ENCODE assay signal across 13 mouse cellular contexts in the genomic region with DNA sequence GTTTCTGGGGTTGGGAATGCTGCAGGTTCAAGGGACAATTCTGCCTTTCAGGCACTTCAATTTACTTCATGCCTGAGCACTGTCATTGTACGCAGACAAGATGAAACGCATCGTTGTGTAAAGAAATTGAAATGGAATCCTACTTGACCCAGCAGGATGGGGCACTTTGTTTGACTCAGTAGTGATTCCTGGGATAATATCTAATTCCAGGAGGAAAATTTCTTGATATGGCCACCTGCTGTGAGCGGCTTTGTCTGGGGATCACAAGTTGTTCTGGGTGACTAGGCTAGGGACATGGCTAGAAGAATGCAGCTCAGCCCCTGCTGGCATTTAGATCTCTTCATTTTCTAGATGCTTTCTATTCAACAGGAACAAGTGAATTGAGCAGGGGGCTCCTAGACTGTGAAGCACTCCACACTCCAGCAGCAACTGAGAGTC.
DNase-seq lines count a peak whose midpoint lies in the region; ATAC-seq lines count a peak whose summit lies in the region.
"Had no signal": no experiment of that assay in that cellular context is flagged by ENCODE, and none has a peak within 500 bp of the region (broad histone marks: within the 10 kb centered on the region; RNA-seq: fewer than 3 reads in every experiment).

No protein-coding gene starts in this region.

- no peaks in the 10 kb centered on the region for H3K4me1 ChIP-seq in heart, embryonic 16.5 days (ENCODE audit: control insufficient read depth, insufficient read depth, low read length)
- peaks cover 9% of the 10 kb centered on the region for H3K4me1 ChIP-seq in forebrain, embryonic 12.5 days
- peaks cover 5% of the 10 kb centered on the region; the same call in 1 of the 2 replicates for H3K4me1 ChIP-seq in midbrain, embryonic 11.5 days (ENCODE audit: control insufficient read depth, insufficient read depth, low read length)
- H3K4me1 ChIP-seq in kidney, embryonic 14.5 days (ENCODE audit: control insufficient read depth, insufficient read depth, low read length) = no peaks in the 10 kb centered on the region
- H3K4me1 ChIP-seq: embryonic facial prominence, embryonic 12.5 days had no signal

- no peak overlapping the region for H3K9ac ChIP-seq in heart, embryonic 16.5 days (ENCODE audit: low read length)
- no peak overlapping the region for H3K9ac ChIP-seq in forebrain, embryonic 12.5 days
- H3K9ac ChIP-seq in midbrain, embryonic 11.5 days (ENCODE audit: low read length) = no peak overlapping the region
- H3K9ac ChIP-seq in kidney, embryonic 14.5 days (ENCODE audit: low read depth, low read length) = no peak overlapping the region
- H3K9ac ChIP-seq: embryonic facial prominence, embryonic 12.5 days had no signal

- no peak overlapping the region for H3K27ac ChIP-seq in heart, embryonic 16.5 days (ENCODE audit: low read length)
- H3K27ac ChIP-seq in forebrain, embryonic 12.5 days = 0 out of 2 replicates have a peak overlapping the region, but pooled peaks have one; percentile 14
- no peak overlapping the region for H3K27ac ChIP-seq in midbrain, embryonic 11.5 days (ENCODE audit: low read depth, low read length)
- H3K27ac ChIP-seq in kidney, embryonic 14.5 days (ENCODE audit: low read depth, low read length) = no peak overlapping the region
- H3K27ac ChIP-seq: embryonic facial prominence, embryonic 12.5 days had no signal

- ATAC-seq in heart, embryonic 16.5 days (replicated peaks; ENCODE audit: extremely low read depth, insufficient read depth, low FRiP score) = no peak
- peak; percentile 87 for ATAC-seq in forebrain, embryonic 12.5 days (ENCODE audit: low FRiP score)
- ATAC-seq in midbrain, embryonic 11.5 days (ENCODE audit: low FRiP score) = peak; percentile 96
- no peak for ATAC-seq in CD4-positive, CD25-positive, alpha-beta regulatory T cell, adult 4 months
- ATAC-seq in kidney, embryonic 14.5 days (ENCODE audit: low FRiP score, low TSS enrichment) = no peak
- ATAC-seq: intestine, embryonic 16.5 days; lung, postnatal 0 days had no signal

- H3K4me2 ChIP-seq in heart, embryonic 16.5 days (ENCODE audit: low read depth, low read length) = peak overlapping the region; percentile 23; the same call in 1 of the 2 replicates
- peak overlapping the region; percentile 32 for H3K4me2 ChIP-seq in forebrain, embryonic 12.5 days
- H3K4me2 ChIP-seq in midbrain, embryonic 11.5 days = no peak overlapping the region
- H3K4me2 ChIP-seq in kidney, embryonic 14.5 days (replicated peaks; ENCODE audit: low read depth, low read length) = no peak overlapping the region
- H3K4me2 ChIP-seq: embryonic facial prominence, embryonic 12.5 days had no signal

- no peak for DNase-seq in heart, postnatal 4 days
- peak; percentile 92 for DNase-seq in midbrain, embryonic 11.5 days (ENCODE audit: low spot score, missing footprints)
- no peak for DNase-seq in frontal cortex, postnatal 36 days (ENCODE audit: low spot score in 2 of 2)
- DNase-seq: adrenal gland, adult 8-10 months; kidney, postnatal 4 days; thymus, postnatal 14 days had no signal

- WGBS in heart, embryonic 16.5 days = 48% methylated on average over 4 of the region's 4 CpGs
- 4% methylated on average over 4 of the region's 4 CpGs for WGBS in forebrain, embryonic 12.5 days
- WGBS in midbrain, embryonic 11.5 days = 15% methylated on average over 4 of the region's 4 CpGs
- 61% methylated on average over 4 of the region's 4 CpGs for WGBS in kidney, embryonic 14.5 days

- H3K9me3 ChIP-seq in heart, embryonic 16.5 days (replicated peaks; ENCODE audit: control insufficient read depth, low read length) = no peaks in the 10 kb centered on the region
- H3K9me3 ChIP-seq in forebrain, embryonic 12.5 days = no peaks in the 10 kb centered on the region
- H3K9me3 ChIP-seq in midbrain, embryonic 11.5 days (ENCODE audit: control insufficient read depth, low read length) = no peaks in the 10 kb centered on the region
- no peaks in the 10 kb centered on the region for H3K9me3 ChIP-seq in kidney, embryonic 14.5 days (ENCODE audit: control insufficient read depth, low read length)
- H3K9me3 ChIP-seq: embryonic facial prominence, embryonic 12.5 days had no signal

- no peaks in the 10 kb centered on the region for H3K36me3 ChIP-seq in heart, embryonic 16.5 days (ENCODE audit: control insufficient read depth, insufficient read depth)
- no peaks in the 10 kb centered on the region for H3K36me3 ChIP-seq in forebrain, embryonic 12.5 days (replicated peaks)
- no peaks in the 10 kb centered on the region for H3K36me3 ChIP-seq in midbrain, embryonic 11.5 days (ENCODE audit: control insufficient read depth, insufficient read depth, low read length)
- H3K36me3 ChIP-seq in kidney, embryonic 14.5 days (ENCODE audit: control insufficient read depth, insufficient read depth, low read length) = no peaks in the 10 kb centered on the region
- H3K36me3 ChIP-seq: embryonic facial prominence, embryonic 12.5 days had no signal

- H3K4me3 ChIP-seq in heart, embryonic 16.5 days (ENCODE audit: low read length) = no peak overlapping the region
- H3K4me3 ChIP-seq in forebrain, embryonic 12.5 days (replicated peaks) = no peak overlapping the region
- no peak overlapping the region for H3K4me3 ChIP-seq in midbrain, embryonic 11.5 days (ENCODE audit: low read depth, low read length)
- no peak overlapping the region for H3K4me3 ChIP-seq in kidney, embryonic 14.5 days (ENCODE audit: low read length)
- H3K4me3 ChIP-seq: embryonic facial prominence, embryonic 12.5 days had no signal

- H3K27me3 ChIP-seq in heart, embryonic 16.5 days (ENCODE audit: control insufficient read depth, insufficient read depth, low read length) = no peaks in the 10 kb centered on the region
- H3K27me3 ChIP-seq in forebrain, embryonic 12.5 days = peaks cover 5% of the 10 kb centered on the region; the same call in 1 of the 2 replicates
- peaks cover 17% of the 10 kb centered on the region for H3K27me3 ChIP-seq in midbrain, embryonic 11.5 days (ENCODE audit: control insufficient read depth, insufficient read depth, low read length)
- no peaks in the 10 kb centered on the region for H3K27me3 ChIP-seq in kidney, embryonic 14.5 days (ENCODE audit: control insufficient read depth, insufficient read depth, low read length)
- H3K27me3 ChIP-seq: embryonic facial prominence, embryonic 12.5 days had no signal

Comparison
In these comparisons a context has a peak if more than half of its experiments do, and no peak if none do; other contexts are left out.
1. ATAC-seq: peak in forebrain, embryonic 12.5 days (single experiment) and midbrain, embryonic 11.5 days (single experiment); none in heart, embryonic 16.5 days (single experiment), CD4-positive, CD25-positive, alpha-beta regulatory T cell, adult 4 months (single experiment) and kidney, embryonic 14.5 days (single experiment).
2. H3K4me2 ChIP-seq: peak in heart, embryonic 16.5 days (single experiment) and forebrain, embryonic 12.5 days (single experiment); none in midbrain, embryonic 11.5 days (single experiment) and kidney, embryonic 14.5 days (single experiment).